Mouse (Mus musculus) ES-E14 (cell line): ENCODE data around the gene Ergic1. TPM values are rescaled to one million over a fixed set of nuclear protein-coding genes. Genes with fewer than 3 reads are reported as not detected.

Experiments
- DNase-seq: peaks from one replicate; pipeline ENCODE4 v3.0.0-alpha.2; 2013; ENCODE audit warnings: low read depth, low spot score
- H3K27ac ChIP-seq: 2 replicates; pipeline ENCODE4 v1.5.1; 2012; ENCODE audit warnings: low read depth, mild to moderate bottlenecking, low read length, moderate library complexity, mixed read lengths; ENCODE audit not compliant: poor library complexity, insufficient read depth, severe bottlenecking
- H3K36me3 ChIP-seq: 2 replicates; pipeline ENCODE4 v1.6.1; 2012; ENCODE audit warnings: mild to moderate bottlenecking, low read length, moderate library complexity, mixed read lengths; ENCODE audit not compliant: control insufficient read depth, poor library complexity, insufficient read depth, severe bottlenecking
- H3K4me1 ChIP-seq, 2 experiments: fragments of 150-350 bp in 1 of 2; sonication (generic) in 1 of 2; 2 replicates each; pipeline ENCODE4 v1.6.1; 2012; ENCODE audit warnings: low read length in 2 of 2, mild to moderate bottlenecking in 1 of 2, mixed read lengths in 1 of 2; ENCODE audit not compliant: control insufficient read depth in 2 of 2, insufficient read depth in 2 of 2, poor library complexity in 1 of 2
- H3K4me3 ChIP-seq, 2 experiments: fragments of 150-350 bp in 1 of 2; sonication (generic) in 1 of 2; 2 replicates each; pipeline ENCODE4 v1.5.1; 2012; ENCODE audit warnings: low read length in 2 of 2, low read depth in 1 of 2, mild to moderate bottlenecking in 1 of 2, mixed read lengths in 1 of 2; ENCODE audit not compliant: insufficient read depth in 1 of 2, poor library complexity in 1 of 2, severe bottlenecking in 1 of 2
- H3K9ac ChIP-seq: 2 replicates; pipeline ENCODE4 v1.6.1; 2012; ENCODE audit warnings: low read depth, mild to moderate bottlenecking, low read length, mixed read lengths; ENCODE audit not compliant: poor library complexity, insufficient read depth, severe bottlenecking
- H3K9me3 ChIP-seq: fragments of 150-350 bp; sonication (generic); 2 replicates; pipeline ENCODE4 v1.6.1; 2012; ENCODE audit warnings: low read depth, mild to moderate bottlenecking, low read length; ENCODE audit not compliant: control insufficient read depth, insufficient read depth
- CHD2 ChIP-seq: IDR thresholded peaks from 2 replicates; pipeline ENCODE4 v1.6.1; 2014; ENCODE audit warnings: mild to moderate bottlenecking, low read depth, low read length, inconsistent platforms
- HCFC1 ChIP-seq: IDR thresholded peaks from 2 replicates; pipeline ENCODE4 v1.6.1; 2012; ENCODE audit warnings: low read length, inconsistent platforms, borderline replicate concordance; ENCODE audit not compliant: insufficient read depth
- MAFK ChIP-seq: IDR thresholded peaks from 2 replicates; pipeline ENCODE4 v1.6.1; 2014; ENCODE audit warnings: mild to moderate bottlenecking, low read depth, low read length, inconsistent platforms; ENCODE audit not compliant: insufficient read depth
- ZC3H11A ChIP-seq: IDR thresholded peaks from 2 replicates; pipeline ENCODE4 v1.6.1; 2012; ENCODE audit warnings: low read depth, mild to moderate bottlenecking, inconsistent platforms, low read length, borderline replicate concordance
- ZNF384 ChIP-seq: IDR thresholded peaks from 2 replicates; pipeline ENCODE4 v1.6.1; 2012; ENCODE audit warnings: low read depth, low read length, inconsistent platforms
- in situ Hi-C, 2 experiments: fragments of 600-800 bp; cut with MboI; formaldehyde crosslinking; loops; one replicate each; pipeline ENCODE4 v1.15.1; 2025; ENCODE audit warnings: low sequenced_read_pairs in 2 of 2, inconsistent platforms in 1 of 2; ENCODE audit not compliant: unreplicated experiment in 2 of 2
- total RNA-seq: library from RNA; depleted of rRNA; stranded (reverse); fragments of 300-350 nt; gene quantifications from 2 replicates; pipeline ENCODE4 v1.2.3, GENCODE M21; 2012

Gene Ergic1
- total RNA-seq, 1 experiment, result 97.5 TPM

- in situ Hi-C loops, result loop anchor here in 1 of 2 experiments (25.0 kb wide), 1 partner anchor 192 kb away; no protein-coding TSS in a partner anchor
- Histone ChIP-seq H3K36me3 (peaks cover 11% of the 10 kb centered on the region; the same call in 1 of the 2 replicates), H3K27ac (no peak overlapping the region), H3K9ac (no peak overlapping the region), H3K4me1 (peaks cover 0 to 2% of the 10 kb centered on the region in 2 experiments; a peak in 1 of 4 replicates), H3K4me3 (no peak overlapping the region), H3K9me3 (no peaks in the 10 kb centered on the region)
- no peak for DNase-seq
- no peak for TF ChIP-seq ZNF384
- TF ChIP-seq CHD2, result no peak
- no peak for TF ChIP-seq MAFK
- no peak for TF ChIP-seq HCFC1
- no peak for TF ChIP-seq ZC3H11A
Observed at GRCm38 (mm10) chr17:26695193-26695592, 133.9 kb downstream of the Ergic1 start.

GRCm38 (mm10) chr17:26698846-26699245 lies 137.6 kb downstream of the Ergic1 start:
- Histone ChIP-seq H3K4me3 (no peak overlapping the region), H3K27ac (no peak overlapping the region), H3K36me3 (peaks cover 11% of the 10 kb centered on the region; the same call in 1 of the 2 replicates), H3K4me1 (peaks cover 3 to 9% of the 10 kb centered on the region in 2 experiments; a peak in 3 of 4 replicates), H3K9ac (no peak overlapping the region), H3K9me3 (no peaks in the 10 kb centered on the region)
- TF ChIP-seq HCFC1 (no peak), CHD2 (no peak), ZC3H11A (0 out of 2 replicates have a peak, but pooled peaks have one; percentile 4), MAFK (no peak)
- in situ Hi-C loops, result loop anchor here in 1 of 2 experiments (25.0 kb wide), 1 partner anchor 188 kb away; no protein-coding TSS in a partner anchor
- DNase-seq, result no peak

- Histone ChIP-seq H3K27ac (no peak overlapping the region), H3K9me3 (no peaks in the 10 kb centered on the region), H3K36me3 (peaks cover 11% of the 10 kb centered on the region; the same call in 1 of the 2 replicates), H3K4me1 (peaks cover 3 to 9% of the 10 kb centered on the region in 2 experiments; a peak in 3 of 4 replicates), H3K9ac (no peak overlapping the region), H3K4me3 (no peak overlapping the region)
- in situ Hi-C loops, result loop anchor here in 1 of 2 experiments (25.0 kb wide), 1 partner anchor 187 kb away; no protein-coding TSS in a partner anchor
- DNase-seq, result no peak
- TF ChIP-seq MAFK, result no peak
- TF ChIP-seq CHD2, result no peak
Observed at GRCm38 (mm10) chr17:26699819-26700616, 138.7 kb downstream of the Ergic1 start.

DNA sequence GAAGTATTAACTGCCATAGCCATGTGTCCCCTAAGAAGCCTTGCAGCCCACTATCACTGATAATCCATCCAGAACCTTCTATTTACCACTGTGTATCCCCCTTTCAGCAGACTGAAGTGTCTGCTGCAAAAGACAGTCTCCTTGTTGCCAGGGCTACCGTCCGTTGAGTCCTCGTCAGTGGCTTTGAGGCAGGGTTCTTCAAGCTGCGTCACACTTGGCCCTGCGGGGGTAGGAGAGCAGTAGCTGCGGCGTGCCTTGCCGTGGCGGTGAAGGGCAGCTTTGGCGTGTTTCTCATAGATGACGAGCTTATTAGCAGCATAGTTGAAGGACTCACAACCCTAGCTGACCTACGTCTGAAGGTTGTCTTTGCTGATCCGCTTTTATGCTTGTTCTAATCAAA lies 140.3 kb downstream of the Ergic1 start:
- peaks cover 11% of the 10 kb centered on the region; the same call in 1 of the 2 replicates for H3K36me3 ChIP-seq
- no peak overlapping the region for H3K9ac ChIP-seq
- in situ Hi-C loops, result no loop called here
- no peak for TF ChIP-seq CHD2
- TF ChIP-seq MAFK, result no peak
- TF ChIP-seq HCFC1, result no peak
- TF ChIP-seq ZC3H11A, result no peak
- TF ChIP-seq ZNF384, result no peak
- no peaks in the 10 kb centered on the region for H3K9me3 ChIP-seq
- H3K4me3 ChIP-seq, result no peak overlapping the region
- no peak for DNase-seq
- H3K4me1 ChIP-seq, result peaks cover 6 to 9% of the 10 kb centered on the region in 2 experiments; a peak in 3 of 4 replicates
- H3K27ac ChIP-seq, result no peak overlapping the region
